Mouse (Mus musculus): ENCODE measurements around the gene Tle4. TPM values are rescaled to one million over a fixed set of nuclear protein-coding genes. Genes with fewer than 3 reads are reported as not detected.

The Tle4 gene
- total and polyA plus RNA-seq, 3 experiments: 13.2 to 32.7 (median 15.4) TPM

GRCm38 (mm10) chr19:14545485-14545884, 52.4 kb downstream of the Tle4 start:
- no peaks in the 10 kb centered on the region for H3K9me3 ChIP-seq (replicated peaks)
- no peak for DNase-seq (ENCODE audit: low spot score)
- H3K27me3 ChIP-seq (ENCODE audit: insufficient read depth, low read length): no peaks in the 10 kb centered on the region
- TF ChIP-seq GATA1 (IDR thresholded peaks at IDR 0.05; ENCODE audit: borderline replicate concordance, low read length): no peak
- no peak for TF ChIP-seq GATA2 (IDR thresholded peaks at IDR 0.05; ENCODE audit: borderline replicate concordance, low read depth, low read length)
- TF ChIP-seq CTCF (IDR thresholded peaks at IDR 0.05; ENCODE audit: low read depth, low read length): no peak
- no peak for TF ChIP-seq TAL1 (conservative IDR thresholded peaks at IDR 0.05; ENCODE audit: low read depth, low read length)
- TF ChIP-seq POLR2AphosphoS5 (IDR thresholded peaks at IDR 0.05; ENCODE audit: insufficient replicate concordance, low read depth, low read length): no peak
- H3K4me1 ChIP-seq (ENCODE audit: insufficient read depth, low read depth, low read length): no peaks in the 10 kb centered on the region
- no peak for ATAC-seq (ENCODE audit: extremely low read depth, insufficient number of reproducible peaks, low FRiP score, poor library complexity, severe bottlenecking)
- peaks cover 22% of the 10 kb centered on the region for H3K36me3 ChIP-seq (replicated peaks)
- H3K4me3 ChIP-seq (ENCODE audit: low read depth, low read length): no peak overlapping the region

GRCm38 (mm10) chr19:14543305-14543704, 54.5 kb downstream of the Tle4 start:
- Histone ChIP-seq H3K4me3 (ENCODE audit: low read depth, low read length) (no peak overlapping the region), H3K4me1 (ENCODE audit: insufficient read depth, low read depth, low read length) (no peaks in the 10 kb centered on the region), H3K36me3 (replicated peaks) (peaks cover 22% of the 10 kb centered on the region), H3K27me3 (ENCODE audit: insufficient read depth, low read length) (no peaks in the 10 kb centered on the region), H3K9me3 (replicated peaks) (no peaks in the 10 kb centered on the region)
- ATAC-seq (ENCODE audit: extremely low read depth, insufficient number of reproducible peaks, low FRiP score, poor library complexity, severe bottlenecking): no peak
- TF ChIP-seq POLR2AphosphoS5 (IDR thresholded peaks at IDR 0.05; ENCODE audit: insufficient replicate concordance, low read depth, low read length) (no peak), CTCF (IDR thresholded peaks at IDR 0.05; ENCODE audit: low read depth, low read length) (no peak), GATA2 (IDR thresholded peaks at IDR 0.05; ENCODE audit: borderline replicate concordance, low read depth, low read length) (no peak), GATA1 (IDR thresholded peaks at IDR 0.05; ENCODE audit: borderline replicate concordance, low read length) (no peak), TAL1 (conservative IDR thresholded peaks at IDR 0.05; ENCODE audit: low read depth, low read length) (no peak)
- no peak for DNase-seq (ENCODE audit: low spot score)

DNA sequence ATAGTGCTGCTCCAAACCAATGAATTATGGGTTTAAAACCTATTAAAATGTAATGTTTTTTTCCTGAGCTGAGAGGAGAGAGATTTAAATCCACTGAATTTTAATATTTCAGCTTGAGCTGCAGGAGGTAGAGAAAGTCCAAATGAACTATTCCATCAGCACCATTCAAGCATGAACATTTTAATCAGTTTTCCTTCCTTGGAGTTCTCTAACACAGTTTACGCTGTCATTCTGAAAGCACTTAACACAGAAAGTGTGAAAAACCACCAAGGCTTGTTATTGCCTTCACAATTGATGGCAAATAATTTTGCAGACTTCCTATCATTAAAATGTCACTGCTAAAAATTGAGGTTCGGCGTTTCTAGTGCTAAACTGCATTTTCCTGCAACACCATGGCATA, 57.2 kb downstream of the Tle4 start:
- ATAC-seq (ENCODE audit: extremely low read depth, insufficient number of reproducible peaks, low FRiP score, poor library complexity, severe bottlenecking) (no peak), DNase-seq (ENCODE audit: low spot score) (no peak)
- Histone ChIP-seq H3K4me1 (ENCODE audit: insufficient read depth, low read depth, low read length) (no peaks in the 10 kb centered on the region), H3K27me3 (ENCODE audit: insufficient read depth, low read length) (no peaks in the 10 kb centered on the region), H3K9me3 (replicated peaks) (no peaks in the 10 kb centered on the region), H3K36me3 (replicated peaks) (peaks cover 14% of the 10 kb centered on the region), H3K4me3 (ENCODE audit: low read depth, low read length) (no peak overlapping the region)
- TF ChIP-seq GATA1 (IDR thresholded peaks at IDR 0.05; ENCODE audit: borderline replicate concordance, low read length) (no peak), CTCF (IDR thresholded peaks at IDR 0.05; ENCODE audit: low read depth, low read length) (no peak)

DNA sequence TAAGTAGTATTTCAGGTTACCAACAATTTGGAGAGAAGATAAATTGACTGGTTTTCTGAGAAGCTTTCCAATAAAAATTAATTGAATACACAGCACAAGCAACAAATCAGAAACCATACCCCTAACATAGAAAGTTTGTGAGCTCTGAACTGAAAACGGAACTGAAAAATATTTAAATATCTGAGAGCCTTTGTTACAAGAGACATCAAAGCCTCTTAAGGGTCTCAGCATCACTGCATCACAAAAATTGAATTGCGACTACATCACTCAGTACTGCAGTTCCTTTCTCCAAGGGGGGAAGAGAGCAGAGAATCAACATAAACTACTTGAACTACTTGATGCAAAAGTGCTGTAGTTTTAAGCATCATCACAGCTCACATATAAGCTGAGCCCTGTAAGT, 61.2 kb downstream of the Tle4 start:
- no peak for DNase-seq (ENCODE audit: low spot score)
- no peaks in the 10 kb centered on the region; the same call in 1 of the 2 replicates for H3K4me1 ChIP-seq (ENCODE audit: insufficient read depth, low read depth, low read length)
- H3K36me3 ChIP-seq (replicated peaks): peaks cover 4% of the 10 kb centered on the region
- no peaks in the 10 kb centered on the region for H3K9me3 ChIP-seq (replicated peaks)
- ATAC-seq (ENCODE audit: extremely low read depth, insufficient number of reproducible peaks, low FRiP score, poor library complexity, severe bottlenecking): no peak
- TF ChIP-seq TAL1 (conservative IDR thresholded peaks at IDR 0.05; ENCODE audit: low read depth, low read length): no peak
- no peak for TF ChIP-seq GATA1 (IDR thresholded peaks at IDR 0.05; ENCODE audit: borderline replicate concordance, low read length)
- TF ChIP-seq CTCF (IDR thresholded peaks at IDR 0.05; ENCODE audit: low read depth, low read length): no peak
- no peak for TF ChIP-seq GATA2 (IDR thresholded peaks at IDR 0.05; ENCODE audit: borderline replicate concordance, low read depth, low read length)
- TF ChIP-seq POLR2AphosphoS5 (IDR thresholded peaks at IDR 0.05; ENCODE audit: insufficient replicate concordance, low read depth, low read length): no peak
- H3K27me3 ChIP-seq (ENCODE audit: insufficient read depth, low read length): no peaks in the 10 kb centered on the region
- no peak overlapping the region for H3K4me3 ChIP-seq (ENCODE audit: low read depth, low read length)

DNA sequence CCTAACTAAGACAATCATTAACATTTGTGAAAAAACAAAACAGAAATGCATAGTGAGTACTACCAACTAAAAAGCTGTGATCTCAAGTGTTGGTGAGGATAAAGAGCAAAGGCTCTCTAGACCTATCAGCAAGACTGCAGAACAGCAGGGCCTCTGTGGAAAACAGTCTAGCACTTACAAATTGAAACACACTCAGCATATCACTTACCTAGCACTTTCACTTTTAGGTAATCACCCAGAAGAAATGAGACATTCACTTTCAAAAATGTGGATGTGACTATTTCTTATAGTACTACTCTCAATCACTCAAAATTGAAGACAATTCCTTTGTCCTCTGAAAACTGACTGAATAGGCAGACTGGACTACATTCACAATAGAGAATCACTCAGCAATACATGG, 63.4 kb downstream of the Tle4 start:
- Histone ChIP-seq H3K27me3 (ENCODE audit: insufficient read depth, low read length) (no peaks in the 10 kb centered on the region), H3K4me1 (ENCODE audit: insufficient read depth, low read depth, low read length) (no peaks in the 10 kb centered on the region; the same call in 1 of the 2 replicates), H3K4me3 (ENCODE audit: low read depth, low read length) (no peak overlapping the region), H3K36me3 (replicated peaks) (peaks cover 4% of the 10 kb centered on the region), H3K9me3 (replicated peaks) (no peaks in the 10 kb centered on the region)
- no peak for ATAC-seq (ENCODE audit: extremely low read depth, insufficient number of reproducible peaks, low FRiP score, poor library complexity, severe bottlenecking)
- DNase-seq (ENCODE audit: low spot score): no peak
- TF ChIP-seq TAL1 (conservative IDR thresholded peaks at IDR 0.05; ENCODE audit: low read depth, low read length): no peak
- no peak for TF ChIP-seq POLR2AphosphoS5 (IDR thresholded peaks at IDR 0.05; ENCODE audit: insufficient replicate concordance, low read depth, low read length)
- TF ChIP-seq GATA1 (IDR thresholded peaks at IDR 0.05; ENCODE audit: borderline replicate concordance, low read length): no peak
- TF ChIP-seq GATA2 (IDR thresholded peaks at IDR 0.05; ENCODE audit: borderline replicate concordance, low read depth, low read length): no peak
- no peak for TF ChIP-seq CTCF (IDR thresholded peaks at IDR 0.05; ENCODE audit: low read depth, low read length)

DNA sequence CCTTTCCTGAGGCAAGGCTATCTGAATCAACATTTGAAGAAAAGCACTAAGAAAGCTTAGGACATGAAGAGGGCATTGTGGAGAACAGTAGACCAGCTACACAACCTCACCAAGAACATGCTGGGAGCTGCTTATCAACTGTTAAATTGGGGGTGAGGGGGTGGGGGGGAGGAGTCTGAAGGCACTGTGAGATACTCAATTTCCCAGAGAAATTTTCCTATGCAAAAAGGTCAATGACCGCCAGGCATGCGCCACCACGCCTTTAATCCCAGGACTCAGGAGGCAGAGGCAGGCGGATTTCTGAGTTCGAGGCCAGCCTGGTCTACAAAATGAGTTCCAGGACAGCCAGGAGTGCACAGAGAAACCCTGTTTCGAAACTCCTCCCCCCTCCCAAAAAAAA, 65.0 kb downstream of the Tle4 start:
- no peak for ATAC-seq (ENCODE audit: extremely low read depth, insufficient number of reproducible peaks, low FRiP score, poor library complexity, severe bottlenecking)
- Histone ChIP-seq H3K4me3 (ENCODE audit: low read depth, low read length) (no peak overlapping the region), H3K4me1 (ENCODE audit: insufficient read depth, low read depth, low read length) (no peaks in the 10 kb centered on the region; the same call in 1 of the 2 replicates), H3K9me3 (replicated peaks) (no peaks in the 10 kb centered on the region), H3K27me3 (ENCODE audit: insufficient read depth, low read length) (no peaks in the 10 kb centered on the region), H3K36me3 (replicated peaks) (peaks cover 4% of the 10 kb centered on the region)
- DNase-seq (ENCODE audit: low spot score): no peak
- TF ChIP-seq POLR2AphosphoS5 (IDR thresholded peaks at IDR 0.05; ENCODE audit: insufficient replicate concordance, low read depth, low read length): no peak
- TF ChIP-seq GATA2 (IDR thresholded peaks at IDR 0.05; ENCODE audit: borderline replicate concordance, low read depth, low read length): no peak
- TF ChIP-seq CTCF (IDR thresholded peaks at IDR 0.05; ENCODE audit: low read depth, low read length): no peak
- TF ChIP-seq TAL1 (conservative IDR thresholded peaks at IDR 0.05; ENCODE audit: low read depth, low read length): no peak
- TF ChIP-seq GATA1 (IDR thresholded peaks at IDR 0.05; ENCODE audit: borderline replicate concordance, low read length): no peak
